Mouse (Mus musculus): ENCODE measurements around the gene Tlk1.

GRCm38 (mm10) chr2:70735534-70735933 lies 90.0 kb downstream of the Tlk1 start:
- no peak for TF ChIP-seq CTCF (IDR thresholded peaks at IDR 0.05; ENCODE audit: borderline replicate concordance, extremely low read depth, insufficient read depth, insufficient read length)
- TF ChIP-seq POLR2A (IDR thresholded peaks at IDR 0.05; ENCODE audit: borderline replicate concordance, extremely low read depth, insufficient read depth, insufficient read length, poor library complexity, severe bottlenecking), result no peak

Measured in brain, embryonic 14.5 days (tissue).